Mouse (Mus musculus): ENCODE data around the gene Spred2. TPM values are rescaled to one million over a fixed set of nuclear protein-coding genes. Genes with fewer than 3 reads are reported as not detected.

Spred2 gene
- polyA plus RNA-seq, 1 experiment from 2014 or later, result 7.0 TPM

- Histone ChIP-seq H3K27ac (ENCODE audit: low read depth) (no peak overlapping the region), H3K4me2 (no peak overlapping the region), H3K4me1 (ENCODE audit: insufficient read depth) (0 out of 2 replicates have a peak, but pooled peaks cover 4% of the 10 kb centered on the region), H3K4me3 (ENCODE audit: low read depth, low read length) (no peak overlapping the region), H3K9ac (no peak overlapping the region), H3K9me3 (ENCODE audit: low read depth, low read length) (no peaks in the 10 kb centered on the region), H3K27me3 (ENCODE audit: insufficient read depth, low read length) (no peaks in the 10 kb centered on the region), H3K36me3 (ENCODE audit: insufficient read depth) (no peaks in the 10 kb centered on the region)
- no peak for TF ChIP-seq CTCF (IDR thresholded peaks at IDR 0.05; ENCODE audit: low read depth)
- DNase-seq (no peak), ATAC-seq (ENCODE audit: insufficient read depth) (no peak)
- 77% methylated on average over 7 of the region's 7 CpGs for WGBS
Measured at GRCm38 (mm10) chr11:20035972-20036371, 111.8 kb downstream of the Spred2 start.

- H3K4me2 ChIP-seq, result no peak overlapping the region
- no peak overlapping the region for H3K27ac ChIP-seq (ENCODE audit: low read depth)
- no peak overlapping the region for H3K9ac ChIP-seq
- no peak overlapping the region for H3K4me3 ChIP-seq (ENCODE audit: low read depth, low read length)
- H3K4me1 ChIP-seq (ENCODE audit: insufficient read depth), result 0 out of 2 replicates have a peak, but pooled peaks cover 4% of the 10 kb centered on the region
- 83% methylated on average over 4 of the region's 4 CpGs for WGBS
- TF ChIP-seq CTCF (IDR thresholded peaks at IDR 0.05; ENCODE audit: low read depth), result no peak
- no peaks in the 10 kb centered on the region for H3K27me3 ChIP-seq (ENCODE audit: insufficient read depth, low read length)
- H3K9me3 ChIP-seq (ENCODE audit: low read depth, low read length), result no peaks in the 10 kb centered on the region
- H3K36me3 ChIP-seq (ENCODE audit: insufficient read depth), result no peaks in the 10 kb centered on the region
- no peak for DNase-seq
- ATAC-seq (ENCODE audit: insufficient read depth), result no peak
Measured at GRCm38 (mm10) chr11:20037739-20038138, 113.6 kb downstream of the Spred2 start.

GRCm38 (mm10) chr11:20038723-20039122, 114.5 kb downstream of the Spred2 start:
- peak; percentile 67 for DNase-seq
- H3K4me3 ChIP-seq (ENCODE audit: low read depth, low read length), result no peak overlapping the region
- H3K4me1 ChIP-seq (ENCODE audit: insufficient read depth), result 0 out of 2 replicates have a peak, but pooled peaks cover 4% of the 10 kb centered on the region
- H3K4me2 ChIP-seq, result no peak overlapping the region
- H3K27ac ChIP-seq (ENCODE audit: low read depth), result no peak overlapping the region
- H3K9me3 ChIP-seq (ENCODE audit: low read depth, low read length), result no peaks in the 10 kb centered on the region
- H3K9ac ChIP-seq, result no peak overlapping the region
- no peaks in the 10 kb centered on the region for H3K36me3 ChIP-seq (ENCODE audit: insufficient read depth)
- no peak for TF ChIP-seq CTCF (IDR thresholded peaks at IDR 0.05; ENCODE audit: low read depth)
- 0 out of 2 replicates have a peak, but pooled peaks have one; percentile 8 for ATAC-seq (ENCODE audit: insufficient read depth)
- H3K27me3 ChIP-seq (ENCODE audit: insufficient read depth, low read length), result no peaks in the 10 kb centered on the region
- 27% methylated on average over 8 of the region's 8 CpGs for WGBS

- H3K27me3 ChIP-seq (ENCODE audit: insufficient read depth, low read length), result no peaks in the 10 kb centered on the region
- no peaks in the 10 kb centered on the region for H3K36me3 ChIP-seq (ENCODE audit: insufficient read depth)
- no peaks in the 10 kb centered on the region for H3K9me3 ChIP-seq (ENCODE audit: low read depth, low read length)
- no peak overlapping the region for H3K4me3 ChIP-seq (ENCODE audit: low read depth, low read length)
- H3K27ac ChIP-seq (ENCODE audit: low read depth), result no peak overlapping the region
- ATAC-seq (ENCODE audit: insufficient read depth), result no peak
- WGBS, result 33% methylated on average over 6 of the region's 6 CpGs
- no peak overlapping the region for H3K4me2 ChIP-seq
- 0 out of 2 replicates have a peak, but pooled peaks cover 4% of the 10 kb centered on the region for H3K4me1 ChIP-seq (ENCODE audit: insufficient read depth)
- no peak for TF ChIP-seq CTCF (IDR thresholded peaks at IDR 0.05; ENCODE audit: low read depth)
- no peak for DNase-seq
- H3K9ac ChIP-seq, result no peak overlapping the region
Measured at GRCm38 (mm10) chr11:20041164-20041920, 117.2 kb downstream of the Spred2 start.

- Histone ChIP-seq H3K4me3 (ENCODE audit: low read depth, low read length) (no peak overlapping the region), H3K9me3 (ENCODE audit: low read depth, low read length) (no peaks in the 10 kb centered on the region), H3K27ac (ENCODE audit: low read depth) (no peak overlapping the region), H3K4me2 (no peak overlapping the region), H3K9ac (no peak overlapping the region), H3K36me3 (ENCODE audit: insufficient read depth) (no peaks in the 10 kb centered on the region), H3K4me1 (ENCODE audit: insufficient read depth) (0 out of 2 replicates have a peak, but pooled peaks cover 4% of the 10 kb centered on the region), H3K27me3 (ENCODE audit: insufficient read depth, low read length) (no peaks in the 10 kb centered on the region)
- WGBS, result 67% methylated on average over 4 of the region's 4 CpGs
- ATAC-seq (ENCODE audit: insufficient read depth) (no peak), DNase-seq (no peak)
- no peak for TF ChIP-seq CTCF (IDR thresholded peaks at IDR 0.05; ENCODE audit: low read depth)
Measured at GRCm38 (mm10) chr11:20042106-20042505, 117.9 kb downstream of the Spred2 start.

- Histone ChIP-seq H3K4me3 (ENCODE audit: low read depth, low read length) (no peak overlapping the region), H3K9ac (no peak overlapping the region), H3K9me3 (ENCODE audit: low read depth, low read length) (no peaks in the 10 kb centered on the region), H3K4me2 (no peak overlapping the region), H3K36me3 (ENCODE audit: insufficient read depth) (no peaks in the 10 kb centered on the region), H3K27ac (ENCODE audit: low read depth) (no peak overlapping the region), H3K4me1 (ENCODE audit: insufficient read depth) (0 out of 2 replicates have a peak, but pooled peaks cover 4% of the 10 kb centered on the region), H3K27me3 (ENCODE audit: insufficient read depth, low read length) (no peaks in the 10 kb centered on the region)
- ATAC-seq (ENCODE audit: insufficient read depth), result no peak
- WGBS, result 80% methylated on average over 4 of the region's 4 CpGs
- TF ChIP-seq CTCF (IDR thresholded peaks at IDR 0.05; ENCODE audit: low read depth), result no peak
- no peak for DNase-seq
Measured at GRCm38 (mm10) chr11:20043256-20043655, 119.1 kb downstream of the Spred2 start.

- no peak overlapping the region for H3K9ac ChIP-seq
- TF ChIP-seq CTCF (IDR thresholded peaks at IDR 0.05; ENCODE audit: low read depth), result peak; percentile 37
- no peak for ATAC-seq (ENCODE audit: insufficient read depth)
- H3K4me1 ChIP-seq (ENCODE audit: insufficient read depth), result no peaks in the 10 kb centered on the region
- H3K27ac ChIP-seq (ENCODE audit: low read depth), result no peak overlapping the region
- 72% methylated on average over 3 of the region's 3 CpGs for WGBS
- DNase-seq, result no peak
- H3K4me3 ChIP-seq (ENCODE audit: low read depth, low read length), result no peak overlapping the region
- H3K27me3 ChIP-seq (ENCODE audit: insufficient read depth, low read length), result no peaks in the 10 kb centered on the region
- H3K4me2 ChIP-seq, result no peak overlapping the region
- no peaks in the 10 kb centered on the region for H3K9me3 ChIP-seq (ENCODE audit: low read depth, low read length)
- H3K36me3 ChIP-seq (ENCODE audit: insufficient read depth), result no peaks in the 10 kb centered on the region
Measured at GRCm38 (mm10) chr11:20045586-20045985, 121.4 kb downstream of the Spred2 start.
